Mouse (Mus musculus) gastrocnemius, adult 8-10 months (tissue): Measurements from ENCODE around the gene Gli3. TPM values are rescaled to one million over a fixed set of nuclear protein-coding genes. Genes with fewer than 3 reads are reported as not detected.

Experiments
- DNase-seq, 2 experiments: peaks; one replicate each; pipeline ENCODE4 v3.0.0; 2022; ENCODE audit warnings: low spot score in 2 of 2
- total RNA-seq, 4 experiments: library from RNA; stranded (reverse); gene quantifications; 2 replicates each; pipeline ENCODE4 v1.2.4; 2022

Gli3 gene
- total RNA-seq, 4 experiments from 2014 or later, result 0.70 to 0.99 (median 0.82) TPM

DNA sequence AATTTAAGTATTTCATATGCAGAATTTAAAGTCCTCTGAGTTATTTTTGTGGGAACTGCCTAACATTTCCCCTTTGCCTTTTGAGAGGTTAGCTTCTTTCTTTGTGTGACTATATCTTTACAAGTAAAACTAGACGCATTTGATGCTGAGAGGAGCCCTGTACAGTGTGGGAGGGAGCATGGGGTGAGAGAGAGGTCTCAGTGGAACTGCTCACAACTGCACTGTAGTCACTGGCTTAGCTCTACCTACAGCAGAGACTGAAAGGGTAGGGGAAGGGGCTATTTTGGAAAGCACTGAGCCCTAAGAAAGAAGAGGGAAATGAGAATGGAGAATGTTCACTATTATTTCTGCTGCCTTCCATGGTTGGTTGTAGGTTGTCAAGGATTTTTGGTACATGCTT is 25.0 kb downstream of the Gli3 start:
- DNase-seq, result no peak

- no peak for DNase-seq
Observed at GRCm38 (mm10) chr13:15495820-15496219, 32.8 kb downstream of the Gli3 start.

DNA sequence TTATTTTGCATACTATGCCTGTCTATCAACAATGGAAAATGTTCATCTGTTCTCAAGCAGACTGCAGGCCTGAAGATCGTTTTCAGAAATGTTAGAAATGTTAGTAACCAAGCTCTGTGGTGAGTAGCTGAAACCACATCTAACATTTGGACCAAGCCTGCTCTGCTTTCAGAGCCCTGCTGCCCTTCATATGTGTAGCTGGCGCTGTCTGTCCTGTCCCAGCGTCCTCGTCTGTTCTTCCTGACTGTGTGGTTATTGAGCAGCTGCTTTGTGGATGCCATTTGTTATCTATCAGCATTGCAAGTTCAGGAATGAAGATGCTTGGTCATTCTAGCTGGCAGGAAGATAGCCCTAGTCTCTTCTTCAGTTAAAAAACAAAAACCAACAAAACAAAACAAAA is 35.3 kb downstream of the Gli3 start:
- DNase-seq, result no peak

DNA sequence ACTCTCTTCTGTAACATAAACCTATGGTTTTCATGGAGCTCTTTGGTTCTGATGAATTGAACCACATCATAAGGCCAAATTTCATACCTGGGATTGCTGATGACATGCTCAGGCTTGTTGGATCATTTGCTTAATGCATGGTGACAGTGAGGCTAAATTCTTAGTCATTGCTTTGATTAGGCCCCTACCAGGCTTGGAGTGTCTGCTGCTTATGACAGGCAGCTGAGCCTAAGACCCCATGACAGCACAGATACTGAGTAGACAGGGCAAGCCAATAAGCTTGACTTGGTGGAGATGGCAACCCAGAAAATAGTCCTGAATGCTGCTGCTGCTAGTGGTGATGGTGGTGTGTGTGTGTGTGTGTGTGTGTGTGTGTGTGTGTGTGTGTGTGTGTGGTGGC is 47.9 kb downstream of the Gli3 start:
- DNase-seq, result no peak

DNA sequence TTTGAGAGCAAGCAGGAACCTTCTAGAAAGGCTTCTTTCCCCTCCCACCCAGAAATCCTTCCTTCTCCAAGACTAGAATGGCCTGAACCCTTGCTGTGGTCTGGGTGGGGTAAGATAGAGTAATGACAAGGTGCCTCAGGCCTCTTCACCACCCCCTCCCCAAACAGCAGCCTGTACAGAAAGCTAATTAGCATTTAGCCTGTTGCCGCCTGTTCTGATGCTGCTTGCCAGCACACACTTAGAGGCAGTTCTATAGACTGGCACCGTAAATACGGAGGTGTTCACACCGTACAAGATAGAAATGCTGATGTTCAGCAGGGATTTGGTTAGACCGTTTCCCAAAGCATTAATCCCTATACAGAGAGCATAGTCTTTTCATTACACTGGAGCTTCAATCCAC is 50.1 kb downstream of the Gli3 start:
- DNase-seq, result no peak

GRCm38 (mm10) chr13:15514082-15514481 is 51.0 kb downstream of the Gli3 start:
- no peak for DNase-seq

GRCm38 (mm10) chr13:15517048-15517760 is 54.2 kb downstream of the Gli3 start:
- no peak for DNase-seq

DNA sequence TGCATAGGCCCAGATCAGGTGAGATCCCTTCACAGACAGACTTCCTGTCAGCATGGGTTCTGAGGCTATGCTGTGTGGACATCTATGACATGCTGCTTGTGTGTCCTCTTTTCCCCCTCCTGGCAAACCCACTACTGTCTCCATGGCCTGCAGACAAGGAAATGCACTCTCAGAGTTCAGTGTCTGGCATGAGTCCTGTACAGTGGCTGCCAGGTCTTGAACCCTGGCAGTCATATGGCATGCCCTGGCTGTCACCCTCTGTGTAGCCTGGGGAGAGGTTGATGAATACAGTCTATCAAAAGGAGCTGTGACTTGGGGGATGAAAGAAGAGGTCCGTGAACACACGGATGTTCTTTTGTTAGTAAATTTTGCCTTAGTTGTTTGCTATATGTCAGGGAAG is 57.3 kb downstream of the Gli3 start:
- DNase-seq, result no peak

GRCm38 (mm10) chr13:15522153-15522552 is 59.1 kb downstream of the Gli3 start:
- DNase-seq, result no peak

DNA sequence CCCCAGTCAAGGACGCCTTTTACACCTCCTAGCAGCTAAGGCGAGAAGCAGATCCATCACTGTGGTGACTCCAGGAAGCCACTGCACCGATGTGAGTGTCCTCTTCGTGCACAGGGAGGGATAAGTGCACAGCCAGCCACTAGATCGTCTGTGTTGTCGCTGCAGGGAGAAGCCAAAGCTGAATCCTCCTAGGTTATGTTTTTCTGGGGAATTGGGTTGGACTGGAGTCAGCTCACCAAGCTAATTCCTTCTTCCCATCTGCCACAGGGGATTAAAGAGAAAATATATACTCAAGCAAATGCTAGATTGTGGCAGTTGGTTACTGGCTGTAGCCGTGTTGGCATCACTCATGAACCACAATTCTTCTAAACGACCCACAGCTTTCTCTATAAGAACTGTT is 61.2 kb downstream of the Gli3 start:
- DNase-seq, result no peak

DNA sequence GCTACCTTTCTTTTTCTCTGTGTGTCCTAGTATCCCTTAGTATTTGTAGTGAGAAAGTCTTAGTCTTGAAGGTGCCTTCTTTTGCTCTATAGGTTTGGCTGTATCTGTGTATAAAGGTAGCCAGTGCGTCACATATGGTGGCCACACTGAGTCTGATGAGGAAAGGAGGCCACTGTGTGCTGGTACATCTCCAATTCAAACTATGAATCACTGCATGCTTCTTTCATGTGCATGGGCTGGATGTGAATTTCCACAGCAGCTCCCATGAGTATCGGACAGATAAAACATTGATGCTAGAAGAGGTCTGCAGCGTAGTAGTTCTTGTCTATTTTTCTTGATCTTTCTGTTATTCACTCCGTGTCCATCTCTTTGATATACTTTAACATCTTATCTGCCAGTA is 63.7 kb downstream of the Gli3 start:
- DNase-seq, result no peak

DNA sequence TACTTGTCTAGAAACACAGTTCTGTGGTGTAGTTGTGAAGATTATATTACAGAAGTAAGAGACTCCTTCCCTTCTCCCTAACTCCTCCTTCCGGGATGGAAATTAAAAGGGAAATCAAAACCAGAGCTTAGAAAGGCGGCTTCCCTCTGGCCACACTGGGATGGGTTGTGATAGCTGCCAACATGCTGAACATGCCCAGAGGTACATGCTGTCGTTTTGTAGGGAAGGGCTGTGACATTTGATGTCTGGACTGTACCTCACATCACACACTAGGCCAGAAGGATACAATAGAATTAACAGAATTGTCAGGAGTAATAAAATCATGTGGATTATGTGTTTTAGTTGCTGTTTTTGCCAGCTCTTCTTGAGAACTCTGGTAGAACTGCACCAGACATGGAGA is 68.5 kb downstream of the Gli3 start:
- no peak for DNase-seq

DNA sequence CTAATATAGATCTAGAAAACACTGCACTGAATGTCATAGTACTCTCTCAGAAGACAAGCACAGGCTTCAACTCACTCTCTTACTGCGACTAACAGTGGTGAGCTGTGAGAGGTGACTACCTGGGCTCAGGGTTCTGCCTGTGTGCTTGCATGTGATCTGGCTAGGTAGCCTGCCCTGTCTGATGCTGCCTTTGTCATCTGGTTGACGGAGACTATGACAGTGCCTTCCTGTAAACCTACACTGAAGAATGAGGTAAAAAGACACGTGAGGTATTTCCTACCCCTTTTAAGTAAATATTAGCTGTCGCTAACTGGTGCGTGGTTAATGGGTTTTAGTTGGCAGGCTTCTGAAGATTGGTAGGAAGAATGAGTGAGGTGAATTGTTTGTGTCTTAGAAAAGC is 74.2 kb downstream of the Gli3 start:
- no peak for DNase-seq

DNA sequence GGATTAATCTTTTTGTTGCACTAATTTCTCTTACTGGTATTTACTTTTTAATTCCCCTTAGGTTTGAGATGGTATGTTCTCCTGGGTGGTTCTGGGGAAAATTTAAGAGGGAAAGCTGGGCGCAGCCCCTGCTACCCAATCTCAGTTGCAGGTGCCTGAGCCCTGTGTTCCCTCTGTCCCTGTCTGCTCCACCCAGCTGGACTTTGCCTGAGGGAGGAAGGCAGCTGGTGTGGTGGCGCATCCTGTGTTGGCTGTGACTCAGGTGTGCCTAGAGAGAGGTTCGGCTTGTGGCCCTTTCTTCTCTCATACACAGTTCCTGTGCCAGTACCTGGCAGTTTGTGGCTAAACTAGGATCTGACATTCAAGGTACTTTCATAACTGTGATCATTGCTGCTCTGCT is 74.6 kb downstream of the Gli3 start:
- DNase-seq, result no peak

DNA sequence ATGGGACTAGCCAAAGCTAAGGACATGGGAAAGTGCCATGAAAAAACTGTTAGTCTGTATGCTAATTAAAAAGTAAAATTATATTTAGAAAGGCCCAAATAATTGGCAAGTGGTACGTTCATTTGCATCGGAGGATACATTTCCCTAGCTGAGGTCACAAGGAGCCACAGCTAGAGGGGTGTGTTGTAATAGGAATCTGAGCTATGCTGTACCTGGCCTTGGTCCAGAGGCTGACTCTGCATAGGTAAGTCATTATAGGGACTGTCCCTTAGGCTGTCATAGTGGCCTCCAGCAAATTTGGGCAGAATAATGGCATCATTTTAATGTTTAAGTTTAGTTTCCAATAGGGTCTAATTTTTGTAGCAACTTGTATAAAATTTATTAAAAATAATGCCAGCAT is 75.4 kb downstream of the Gli3 start:
- DNase-seq, result no peak

GRCm38 (mm10) chr13:15542053-15542452 is 79.0 kb downstream of the Gli3 start:
- no peak for DNase-seq

DNA sequence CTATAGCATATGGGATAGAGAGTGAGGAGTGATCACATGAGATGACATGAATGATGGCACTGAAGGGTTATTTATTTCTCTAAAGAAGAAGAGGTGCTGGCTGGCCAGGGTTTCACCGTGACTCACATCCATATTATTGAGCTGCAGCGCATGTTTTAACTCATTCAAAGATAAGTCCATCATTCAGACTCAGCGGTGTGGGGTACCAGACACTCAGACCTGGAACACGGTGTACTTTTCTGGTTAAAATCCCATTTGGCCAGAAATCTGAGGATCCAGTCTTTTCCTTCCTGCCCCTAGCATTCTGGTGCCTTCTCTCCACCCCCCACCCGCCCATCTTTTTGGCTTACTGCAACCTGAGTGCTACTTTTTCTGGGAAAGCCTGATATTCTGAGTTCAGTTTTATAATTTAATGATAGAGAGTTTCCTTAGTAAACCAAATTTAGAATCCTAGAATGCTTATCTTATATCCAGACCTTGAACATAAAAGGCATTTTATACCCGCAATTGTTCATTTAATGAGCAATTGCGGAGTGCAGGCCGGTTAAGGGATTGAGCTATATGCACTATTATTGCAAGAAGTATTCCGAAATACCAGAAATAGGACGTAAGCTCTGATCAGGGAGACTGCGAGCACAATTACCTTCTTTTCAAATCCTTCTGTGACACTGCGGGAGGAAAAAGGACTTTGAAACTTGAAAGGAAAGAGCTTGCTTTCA is 80.3 kb downstream of the Gli3 start:
- DNase-seq, result no peak

- DNase-seq, result no peak
Observed at GRCm38 (mm10) chr13:15543888-15544640, 81.0 kb downstream of the Gli3 start.

DNA sequence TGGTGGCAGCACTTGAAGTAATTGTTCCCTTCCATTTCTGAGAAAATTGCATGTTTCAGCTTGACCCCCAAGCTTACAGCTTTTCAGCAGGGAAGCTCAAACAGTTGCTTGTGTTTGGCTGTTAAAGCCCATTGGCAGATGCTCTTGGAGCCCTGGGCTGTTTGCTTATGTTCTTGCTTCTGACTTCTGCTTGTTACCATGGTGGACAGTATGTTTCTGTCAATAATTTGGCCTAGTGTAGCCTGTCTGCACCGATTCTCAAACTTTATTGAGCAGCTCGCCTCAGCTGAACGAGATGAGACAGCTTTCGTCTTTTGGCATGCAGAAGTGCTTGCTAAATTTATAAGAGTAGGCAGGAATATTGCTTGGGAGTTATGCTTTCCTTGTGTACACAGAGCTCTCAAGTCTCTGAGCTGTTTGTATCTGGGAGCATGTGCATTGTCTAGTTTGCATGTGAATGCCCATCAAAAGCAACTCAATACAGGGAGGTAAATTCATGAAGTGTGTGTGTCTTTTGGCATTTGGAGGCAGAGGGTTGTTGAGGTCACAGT is 82.4 kb downstream of the Gli3 start:
- DNase-seq, result no peak

DNA sequence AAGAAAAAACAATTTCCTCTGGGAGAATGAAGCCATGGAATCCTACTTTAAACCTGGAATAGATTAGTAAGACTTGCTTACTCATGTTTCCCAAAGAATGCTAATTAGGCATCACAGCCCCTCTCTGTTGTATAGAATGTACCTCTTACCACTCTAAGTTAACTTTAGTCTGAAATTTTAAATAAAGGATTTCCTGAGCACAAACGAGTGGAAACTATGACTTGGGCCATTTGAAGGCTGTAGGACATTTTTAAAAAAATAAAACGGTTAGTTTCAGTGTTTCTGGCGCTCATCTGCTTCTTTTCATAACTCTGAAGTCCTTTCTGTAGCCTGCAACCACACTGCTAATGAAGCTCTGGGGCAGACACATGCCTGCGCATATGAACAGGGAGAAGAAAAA is 83.2 kb downstream of the Gli3 start:
- no peak for DNase-seq

- no peak for DNase-seq
Observed at GRCm38 (mm10) chr13:15549466-15549865, 86.4 kb downstream of the Gli3 start.

GRCm38 (mm10) chr13:15550027-15550602 is 87.1 kb downstream of the Gli3 start:
- no peak for DNase-seq
